Mouse (Mus musculus): Measurements from ENCODE around the gene Desi2.
"Not testable (repeated sequence)": the region's sequence is repeated elsewhere in the genome, so short reads cannot be mapped to it uniquely, and the experiment has no call there.

Desi2 gene

DNA sequence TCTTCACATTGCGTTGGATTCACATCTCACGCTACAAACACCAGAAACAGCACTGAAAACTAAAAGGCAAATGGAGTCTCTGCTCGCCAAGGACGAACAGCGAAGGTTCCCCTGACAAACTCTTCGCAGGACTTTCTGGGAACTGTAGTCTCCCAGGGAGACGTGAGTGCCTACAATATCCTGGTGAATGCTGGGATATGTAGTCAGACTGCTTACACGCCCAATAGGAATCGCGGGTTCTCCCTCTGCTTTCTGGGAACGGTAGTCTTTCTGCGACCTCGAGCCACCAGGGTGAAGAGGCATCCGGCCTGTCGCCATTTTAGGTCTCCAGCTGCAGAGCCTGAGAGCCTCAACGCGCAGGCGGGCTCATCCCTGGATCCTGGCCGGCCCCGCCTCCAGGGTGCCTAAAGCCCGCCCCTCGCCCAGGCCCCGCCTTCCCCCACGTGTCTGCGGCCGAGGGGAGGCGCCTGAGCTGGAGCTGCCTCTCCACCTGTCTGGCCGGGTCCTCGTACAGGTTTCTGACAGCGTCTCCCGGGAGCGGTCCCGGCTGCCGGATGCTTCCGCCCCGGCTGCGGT lies at the start of gene Desi2:
Desi2 (plus strand) TSS at position 202 of the 576 bp plus-strand sequence.
- DNase-seq: peak; percentile 98

DNA sequence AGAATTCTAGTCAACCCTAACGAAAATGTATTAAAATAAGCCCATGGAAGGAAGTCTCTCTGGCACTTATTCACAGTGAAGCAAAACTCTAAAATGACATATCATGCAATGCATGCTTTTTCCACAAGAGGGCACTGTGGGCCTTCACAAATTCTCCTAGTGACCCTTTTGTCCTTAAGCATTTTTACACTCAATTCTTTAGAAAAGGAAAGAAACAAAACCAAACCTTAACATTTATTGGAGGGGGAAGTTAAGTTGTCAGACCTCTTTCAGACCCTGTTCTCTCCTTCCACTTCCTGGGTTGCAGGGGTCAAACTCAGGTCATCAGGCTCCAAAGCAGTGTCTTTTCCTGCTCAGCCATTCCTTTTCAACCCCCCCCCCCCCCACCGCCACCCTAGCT lies 40.7 kb upstream of the Desi2 start:
- peak; percentile 6 for DNase-seq

DNA sequence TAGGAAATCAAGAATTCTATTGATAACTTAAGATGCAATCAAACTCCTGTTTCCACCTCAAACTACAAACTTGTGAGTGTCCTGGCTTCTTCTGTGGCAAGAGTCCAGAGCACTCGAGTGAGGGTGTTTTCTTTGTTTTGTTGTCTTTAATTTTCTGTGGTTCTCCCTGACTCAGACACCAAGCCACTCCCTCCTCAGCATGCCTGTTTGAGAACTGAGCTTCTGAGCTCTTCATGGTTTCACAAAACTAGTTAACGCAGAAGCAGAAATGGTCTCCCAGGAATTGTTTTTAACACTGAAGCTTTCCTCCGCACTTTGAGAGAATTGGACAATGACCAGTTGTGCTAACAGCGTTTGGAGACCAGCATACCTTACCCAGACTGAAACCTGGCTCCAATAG lies 40.3 kb upstream of the Desi2 start:
- not testable (repeated sequence) for DNase-seq

DNA sequence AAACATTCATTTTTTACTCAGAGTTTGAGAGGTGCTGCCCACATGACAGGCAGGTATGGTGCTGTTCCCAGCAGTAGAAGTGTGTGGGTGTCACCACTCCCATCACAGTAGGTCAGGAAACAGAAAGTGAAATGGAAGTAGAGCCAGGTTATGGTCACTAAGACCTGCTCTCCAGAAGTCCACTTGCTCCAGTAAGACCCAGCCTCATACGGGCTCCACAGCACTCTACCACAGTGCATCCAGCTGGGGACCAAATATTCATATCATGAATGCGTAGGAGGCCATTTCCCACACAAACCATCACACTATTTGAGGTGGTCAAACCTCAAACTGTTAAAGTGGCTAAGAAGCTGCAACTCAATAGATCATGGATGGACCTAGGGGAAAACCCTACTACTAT lies 5.0 kb upstream of the Desi2 start:
- DNase-seq: no peak

DNA sequence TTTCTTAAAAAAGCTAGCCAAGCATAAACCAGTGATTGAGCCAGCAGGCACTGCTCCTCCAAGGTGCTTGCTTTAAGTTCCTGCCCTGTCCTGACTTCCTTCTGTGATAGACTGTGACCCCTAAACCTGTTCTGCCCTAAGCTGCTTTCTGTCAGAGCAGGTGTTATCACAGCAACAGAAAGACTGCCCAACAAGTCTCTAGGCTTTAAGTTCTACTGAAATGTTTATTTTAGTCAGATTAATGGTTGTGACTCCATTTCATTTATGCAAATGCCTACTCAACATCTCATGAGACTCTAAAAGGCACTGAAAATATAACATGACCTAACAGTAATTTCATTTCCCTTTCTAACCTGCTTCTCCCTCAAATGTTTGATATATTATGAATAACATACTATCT lies 1.6 kb upstream of the Desi2 start:
- no peak for DNase-seq

DNA sequence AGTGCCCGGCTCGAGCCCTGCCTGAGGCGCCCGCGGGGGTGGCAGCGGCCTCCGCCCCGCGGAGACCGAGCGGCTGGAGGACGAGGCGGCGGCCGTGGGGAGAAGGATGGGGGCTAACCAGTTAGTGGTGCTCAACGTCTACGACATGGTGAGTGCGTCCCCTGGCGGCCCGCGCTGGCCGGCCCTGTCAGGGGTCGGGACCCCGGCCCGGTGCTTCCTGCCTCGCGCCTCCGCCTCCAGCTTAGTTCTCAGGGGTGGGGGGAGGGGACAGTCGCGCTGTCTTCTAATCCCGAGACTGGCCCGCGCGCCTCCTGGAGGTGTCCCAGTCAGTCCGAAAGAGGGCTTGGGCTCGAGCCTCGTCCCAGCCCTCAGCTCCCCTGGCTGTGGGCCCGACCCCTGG lies 593 bp downstream of the Desi2 start:
- not testable (repeated sequence) for DNase-seq

DNA sequence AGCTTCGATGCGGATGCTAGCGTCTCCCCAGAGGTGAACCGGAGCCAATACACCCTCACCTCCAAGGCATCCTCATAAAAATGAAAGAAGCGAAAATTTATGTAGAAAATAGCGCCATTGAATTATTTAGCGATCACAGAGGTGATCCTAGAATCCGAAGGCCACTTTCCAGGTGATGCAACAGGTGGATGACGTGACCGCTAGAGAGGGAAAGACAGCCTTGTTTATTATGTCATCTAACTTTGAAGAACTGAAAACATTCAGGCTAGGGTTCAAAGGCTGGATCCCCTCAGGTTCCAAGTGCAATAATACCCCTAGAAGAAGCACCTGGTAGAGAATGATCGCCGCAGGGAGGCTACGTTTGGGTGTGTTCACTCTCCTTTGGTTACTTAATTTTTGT lies 1.2 kb downstream of the Desi2 start:
- DNase-seq: no peak

DNA sequence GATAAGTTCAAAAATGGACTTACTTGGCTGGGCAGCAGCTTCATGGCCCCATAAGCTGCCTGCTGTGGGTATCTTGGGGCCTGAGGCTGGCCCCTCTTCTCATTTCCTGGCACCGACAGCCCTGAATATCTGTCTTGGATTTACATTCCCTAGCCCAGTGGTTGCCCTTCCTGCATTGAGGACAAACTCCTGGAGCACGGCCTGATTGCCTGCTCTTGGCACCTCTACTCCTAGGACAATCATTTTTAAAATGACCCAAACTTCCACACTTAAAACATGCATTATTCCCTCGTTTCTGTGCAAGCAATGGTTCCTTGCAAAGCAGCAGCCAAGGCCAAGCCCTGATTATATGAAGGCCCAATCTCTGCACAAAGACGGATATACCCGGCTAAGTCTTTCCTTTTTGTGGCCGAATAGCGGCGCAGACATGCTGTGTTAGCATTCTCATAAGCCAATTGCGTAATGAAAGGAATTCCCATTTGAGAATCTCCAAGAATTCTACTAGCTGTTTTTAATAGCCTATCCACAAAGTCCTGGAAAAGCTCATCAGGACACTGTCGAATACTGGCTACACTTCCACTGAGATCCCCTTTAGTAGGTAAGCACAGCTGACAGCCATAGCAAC lies 18.6 kb downstream of the Desi2 start:
- no peak for DNase-seq

DNA sequence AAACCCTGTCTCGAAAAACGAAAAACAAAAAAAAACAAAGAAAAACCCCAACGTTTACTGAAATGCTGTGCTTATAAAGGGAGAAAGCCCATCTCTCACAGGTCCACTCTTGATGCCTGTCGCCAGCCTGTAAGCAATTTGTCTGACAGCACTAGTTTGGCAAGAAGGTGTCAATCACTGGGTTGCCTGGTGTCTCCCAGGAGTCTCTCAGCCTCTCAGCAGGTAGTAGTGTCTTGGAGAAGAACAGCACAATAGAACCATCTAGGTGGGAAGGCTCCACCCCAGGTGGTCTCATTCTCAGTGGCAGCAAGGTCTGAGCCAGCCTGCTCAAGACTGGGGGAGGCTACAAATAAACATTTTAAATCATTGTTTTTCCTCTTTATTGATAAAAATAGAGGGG lies 20.6 kb downstream of the Desi2 start:
- DNase-seq: not testable (repeated sequence)

DNA sequence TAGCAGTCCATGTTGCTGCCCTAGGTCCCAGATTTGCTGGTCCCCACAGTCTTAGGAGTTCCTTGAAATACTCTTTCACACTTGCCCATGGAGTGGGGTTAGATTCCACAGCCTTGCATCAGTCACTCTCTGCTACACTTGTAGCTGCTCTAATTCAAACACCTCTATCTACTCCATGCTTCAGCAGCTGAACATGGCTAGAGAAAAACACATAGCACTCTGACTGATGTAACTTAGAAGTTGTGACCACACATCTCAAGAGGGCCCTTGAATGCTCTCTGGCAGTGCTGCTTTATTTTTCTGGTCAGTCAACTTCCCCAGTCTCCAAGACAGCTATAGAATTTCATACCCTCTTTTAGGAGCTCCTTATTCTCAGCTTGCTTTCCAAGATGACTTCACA lies 22.7 kb downstream of the Desi2 start:
- DNase-seq: no peak

DNA sequence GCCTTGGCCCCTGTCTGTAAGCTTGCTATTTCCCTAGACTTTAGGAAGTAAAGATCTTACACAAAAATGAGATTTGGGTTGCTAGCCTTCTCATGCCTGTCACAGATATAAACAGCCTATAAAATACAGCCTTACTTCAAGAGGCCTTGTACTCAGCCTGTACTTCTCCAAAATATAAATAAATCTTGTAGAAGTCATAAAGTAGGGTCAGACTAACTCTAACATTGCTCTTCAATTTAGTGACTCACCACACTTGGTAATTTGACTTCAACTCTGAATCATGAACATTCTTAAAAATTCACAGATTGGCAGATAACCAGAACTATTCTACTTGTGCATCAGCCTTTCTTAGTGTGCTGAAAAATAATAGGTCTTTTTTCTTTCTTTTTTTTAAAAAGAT lies 29.9 kb downstream of the Desi2 start:
- DNase-seq: no peak

DNA sequence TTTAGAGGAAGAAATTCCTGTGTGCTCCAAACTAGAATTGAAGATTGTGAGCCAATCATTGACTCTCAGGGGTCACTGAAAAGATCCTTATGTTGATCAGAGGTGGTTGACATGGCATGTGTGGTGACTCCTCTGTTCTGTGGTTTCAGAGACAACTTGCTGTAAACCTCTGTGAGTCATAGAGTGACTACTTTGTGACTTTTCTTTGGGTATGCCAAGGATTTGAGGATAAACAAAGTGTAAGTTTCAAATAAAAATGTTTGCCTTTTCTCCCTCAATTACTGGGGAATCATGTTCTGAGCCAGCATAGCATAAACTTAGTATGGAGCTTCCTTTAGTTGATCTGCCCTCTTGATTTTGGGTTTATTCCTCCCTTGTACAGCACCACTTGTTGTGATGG lies 31.1 kb downstream of the Desi2 start:
- DNase-seq: no peak

DNA sequence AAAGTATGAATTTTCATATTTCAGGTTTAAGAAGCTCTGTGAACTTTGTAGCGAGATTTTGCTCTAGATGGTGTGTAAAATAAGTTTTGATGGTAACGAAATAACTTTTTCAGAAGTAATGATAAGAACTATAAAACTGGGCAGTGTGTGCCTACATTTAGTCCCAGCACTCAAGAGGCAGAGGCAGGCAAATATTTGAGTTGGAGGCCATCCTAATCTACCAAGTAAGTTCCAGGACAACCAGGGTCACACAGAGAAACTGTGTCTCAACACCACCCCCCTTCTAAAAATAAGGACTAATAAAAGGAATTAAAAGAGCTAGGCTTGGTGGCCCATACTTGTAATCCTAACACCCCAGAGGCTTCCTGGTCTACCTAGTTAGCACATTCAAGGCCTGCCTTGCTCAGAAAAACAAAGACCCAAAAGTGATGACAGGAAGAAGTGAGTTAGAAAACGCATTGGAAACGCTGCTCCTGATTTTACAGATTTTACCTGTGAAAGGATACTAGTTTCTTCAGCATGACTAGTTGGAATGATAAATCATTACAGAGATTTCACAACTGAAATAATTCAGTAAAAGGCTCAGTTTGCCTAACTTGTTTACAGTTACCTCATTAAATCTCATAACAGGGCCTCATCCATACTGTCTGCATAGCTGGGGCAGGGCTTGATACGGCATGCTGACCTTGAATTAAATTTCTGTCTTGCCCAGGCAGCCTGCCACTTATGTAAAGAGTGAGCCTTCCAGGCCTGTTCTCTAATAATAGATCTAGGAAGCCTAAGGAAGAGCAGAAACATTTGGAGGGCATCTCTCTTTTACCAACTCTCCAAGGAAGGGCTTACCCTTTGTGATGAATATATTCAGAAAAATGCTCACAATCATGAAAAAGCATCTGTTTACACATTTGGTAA lies 32.2 kb downstream of the Desi2 start:
- no peak for DNase-seq

DNA sequence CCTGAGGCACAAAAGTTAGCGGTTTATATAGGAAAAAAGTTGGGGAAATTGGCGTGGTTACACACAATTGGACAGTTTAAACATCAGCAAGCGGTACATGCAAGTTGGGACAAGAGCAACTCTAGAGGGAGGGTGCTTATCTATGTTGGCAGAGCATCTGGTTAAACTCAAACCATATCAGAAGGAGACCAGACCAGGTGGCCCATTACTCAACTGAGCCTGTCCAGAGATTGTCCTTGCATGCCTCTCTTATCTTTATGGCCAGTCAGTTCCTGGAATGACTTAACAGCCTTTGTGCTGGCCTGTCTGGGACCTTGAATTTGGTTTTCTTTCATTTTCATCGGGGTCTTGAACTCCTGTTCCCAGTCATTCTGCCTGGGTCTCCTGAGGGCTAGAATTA lies 41.7 kb downstream of the Desi2 start:
- DNase-seq: not testable (repeated sequence)

DNA sequence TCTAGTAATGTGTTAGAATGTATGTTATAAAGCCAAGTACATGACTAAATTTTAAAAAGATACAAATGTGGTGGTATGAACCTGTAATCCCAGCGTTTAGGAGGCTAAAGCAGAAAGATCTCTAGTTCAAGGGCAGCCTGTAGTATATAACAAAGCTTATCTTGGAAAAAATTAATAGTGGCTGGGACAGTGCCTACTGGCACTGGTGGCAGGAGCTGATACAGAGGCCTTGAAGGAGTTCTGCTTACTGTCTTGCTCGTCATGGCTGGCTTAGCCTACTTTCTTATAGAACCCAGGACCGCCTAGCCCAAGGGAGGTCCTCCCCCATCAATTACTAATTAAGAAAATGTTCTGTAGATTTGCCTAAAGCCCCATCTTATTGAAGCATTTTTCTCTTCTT lies 46.9 kb downstream of the Desi2 start:
- DNase-seq: no peak

DNA sequence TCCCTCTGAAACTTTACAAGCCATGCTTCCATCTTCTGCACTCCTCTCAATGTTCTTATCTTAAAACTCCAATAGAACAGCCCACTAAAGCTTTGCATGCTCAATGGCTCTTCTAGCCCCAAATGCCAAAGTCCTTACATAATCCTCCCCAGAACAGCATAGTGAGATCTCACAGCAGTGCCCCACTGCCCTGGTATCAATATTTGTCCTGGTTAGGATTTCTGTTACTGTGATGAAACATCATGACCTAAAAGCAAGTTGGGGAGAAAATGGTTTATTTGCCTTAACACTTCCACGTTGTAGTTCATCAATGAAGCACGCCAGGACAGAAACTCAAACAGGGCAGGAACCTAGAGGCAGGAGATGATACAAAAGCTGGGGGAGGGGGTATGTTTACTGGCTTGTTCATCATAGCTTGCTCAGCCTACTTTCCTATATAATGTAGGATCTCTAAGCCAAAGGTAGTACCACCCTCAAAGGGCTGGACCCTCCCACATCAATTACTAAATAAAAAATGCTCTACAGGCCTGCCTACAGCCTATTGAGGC lies 48.8 kb downstream of the Desi2 start:
- no peak for DNase-seq

DNA sequence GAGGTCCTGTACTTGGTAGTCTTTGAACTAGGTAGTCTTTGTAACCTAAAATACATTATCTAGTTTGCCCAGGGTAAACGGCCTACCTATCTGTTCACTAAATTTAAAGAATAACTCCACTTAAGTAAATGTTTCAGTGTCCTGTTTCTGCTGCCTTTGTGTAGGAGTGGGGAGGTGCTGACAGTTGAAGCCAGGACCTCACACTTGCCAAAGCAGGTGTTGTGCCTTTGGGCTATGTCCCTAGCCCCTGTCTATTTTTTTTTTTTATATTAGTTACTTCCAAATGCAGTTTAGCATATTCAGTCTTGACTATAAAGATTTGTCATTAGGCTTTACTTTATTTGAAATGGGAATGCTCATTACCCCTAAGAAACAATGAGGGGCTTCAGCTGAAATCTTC lies 51.5 kb downstream of the Desi2 start:
- no peak for DNase-seq

DNA sequence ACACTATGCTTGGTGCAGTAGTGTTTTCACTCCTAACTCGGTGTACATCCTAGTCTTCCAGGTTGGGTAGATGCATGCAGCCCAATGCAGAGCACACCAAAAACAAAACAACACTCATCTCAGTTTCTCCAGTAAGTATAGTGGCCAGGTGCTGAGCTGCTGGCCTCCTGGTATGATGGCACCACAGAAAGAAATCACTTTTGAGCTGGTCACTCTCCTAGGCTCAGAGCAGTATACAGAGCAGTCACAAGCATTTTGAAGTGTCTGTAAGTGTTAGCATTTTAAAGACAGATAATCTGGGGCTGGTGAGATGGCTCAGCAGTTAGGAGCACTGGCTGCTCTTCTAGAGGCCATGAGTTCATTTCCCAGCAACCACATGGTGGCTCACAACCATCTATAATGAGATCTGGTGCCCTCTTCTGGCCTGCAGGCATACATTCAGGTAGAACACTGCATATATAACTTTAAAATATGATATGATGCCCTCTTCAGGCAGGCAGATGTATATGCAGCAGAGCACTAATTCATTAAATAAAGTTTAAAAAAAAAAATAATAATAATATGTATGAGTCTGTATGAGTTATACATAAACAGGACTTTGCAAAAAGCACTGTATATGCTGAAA lies 54.8 kb downstream of the Desi2 start:
- no peak for DNase-seq

DNA sequence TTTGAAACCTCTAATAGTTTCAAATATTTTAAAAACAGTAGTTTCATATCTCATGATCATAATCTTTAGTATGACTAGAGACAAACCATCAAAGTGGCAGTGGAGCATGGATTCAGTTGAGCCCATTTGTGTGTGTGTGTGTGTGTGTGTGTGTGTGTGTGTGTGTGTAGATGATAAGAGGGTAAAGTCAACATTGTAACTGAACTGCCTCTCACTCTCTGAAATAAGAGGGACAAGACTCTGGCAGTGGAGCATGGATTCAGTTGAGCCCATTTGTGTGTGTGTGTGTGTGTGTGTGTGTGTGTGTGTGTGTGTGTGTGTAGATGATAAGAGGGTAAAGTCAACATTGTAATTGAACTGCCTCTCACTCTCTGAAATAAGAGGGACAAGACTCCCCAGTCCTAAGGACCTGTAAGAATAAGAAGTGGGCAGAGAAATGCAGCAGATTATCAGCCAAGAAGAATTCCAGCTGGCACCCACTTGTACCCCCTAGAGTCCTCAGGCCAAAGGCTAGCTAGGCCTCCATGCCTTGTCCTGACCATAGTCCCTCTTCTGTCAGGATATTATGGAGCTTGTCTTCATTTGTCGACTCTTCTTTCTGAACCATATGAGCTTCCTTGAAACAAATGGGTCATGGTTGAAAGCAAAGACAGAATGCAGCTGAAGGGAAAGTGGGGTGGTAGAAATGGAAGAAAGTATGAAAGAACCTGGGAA lies 61.0 kb downstream of the Desi2 start:
- DNase-seq: no peak

DNA sequence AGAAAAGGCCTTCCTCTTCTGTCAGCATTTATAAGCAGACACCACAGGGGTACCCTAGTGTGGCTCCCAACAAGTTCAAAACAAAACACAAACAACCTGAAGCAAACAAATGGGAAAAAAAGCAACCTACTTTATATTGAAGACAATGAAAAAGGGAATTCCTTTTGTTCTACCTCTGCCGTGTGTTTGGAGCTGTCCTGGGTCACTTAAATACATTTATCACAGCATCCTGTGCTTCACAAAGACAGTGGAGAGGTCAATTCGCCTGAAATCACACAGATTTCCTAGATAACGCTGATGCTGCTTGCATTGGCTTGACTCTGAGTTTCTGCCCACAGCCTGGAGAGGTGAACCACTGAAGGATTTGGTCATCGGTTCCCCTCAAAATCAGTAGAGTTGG lies 67.4 kb downstream of the Desi2 start:
- DNase-seq: no peak

DNA sequence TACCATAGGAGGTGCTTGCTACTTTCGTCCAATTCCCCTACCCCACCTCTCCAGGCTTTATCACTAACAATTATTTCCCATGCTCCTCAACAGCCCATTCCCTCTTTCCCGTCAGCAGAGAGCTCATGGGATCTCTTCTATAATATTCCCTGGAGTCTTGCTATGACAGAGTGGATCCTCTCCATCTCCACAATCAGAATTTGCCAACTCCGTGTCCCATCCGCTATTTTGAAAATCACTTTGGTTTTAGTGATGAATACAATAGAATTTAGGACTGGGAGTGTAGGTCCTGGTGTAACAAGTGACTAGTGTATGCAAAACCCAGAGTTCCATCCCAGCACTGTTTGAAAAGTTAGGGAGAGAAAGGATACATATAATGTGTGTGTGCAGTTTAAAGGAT lies 69.1 kb downstream of the Desi2 start:
- no peak for DNase-seq

DNA sequence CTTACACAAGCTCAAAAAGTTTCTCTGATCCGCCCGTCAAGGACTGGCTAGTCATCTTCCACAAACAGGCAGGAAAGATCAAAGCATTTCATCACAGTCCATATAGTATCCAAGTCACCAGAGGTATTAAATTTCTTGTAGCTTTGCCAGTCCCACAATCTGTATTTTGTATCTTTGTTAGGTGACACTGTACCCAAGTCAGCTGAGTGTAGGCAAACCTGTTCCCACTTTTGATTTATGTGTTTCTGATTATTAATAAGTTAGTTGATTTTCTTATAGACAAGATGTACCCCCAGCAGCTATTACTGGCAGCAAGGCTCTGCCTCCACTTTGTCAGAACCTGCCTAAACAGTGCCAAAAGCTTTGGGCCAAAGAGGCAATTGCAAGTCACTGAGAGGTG lies 71.6 kb downstream of the Desi2 start:
- no peak for DNase-seq

DNA sequence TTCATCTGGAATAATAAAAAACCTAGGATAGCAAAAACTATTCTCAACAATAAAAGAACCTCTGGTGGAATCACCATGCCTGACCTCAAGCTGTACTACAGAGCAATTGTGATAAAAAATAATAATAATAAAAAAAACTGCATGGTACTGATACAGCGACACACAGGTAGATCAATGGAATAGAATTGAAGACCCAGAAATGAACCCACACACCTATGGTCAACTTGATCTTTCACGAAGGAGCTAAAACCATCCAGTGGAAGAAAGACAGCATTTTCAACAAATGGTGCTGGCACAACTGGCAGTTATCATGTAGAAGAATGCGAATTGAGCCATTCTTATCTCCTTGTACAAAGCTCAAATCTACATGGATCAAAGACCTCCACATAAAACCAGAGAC lies 78.2 kb downstream of the Desi2 start:
- DNase-seq: not testable (repeated sequence)
